In the genomic region with DNA sequence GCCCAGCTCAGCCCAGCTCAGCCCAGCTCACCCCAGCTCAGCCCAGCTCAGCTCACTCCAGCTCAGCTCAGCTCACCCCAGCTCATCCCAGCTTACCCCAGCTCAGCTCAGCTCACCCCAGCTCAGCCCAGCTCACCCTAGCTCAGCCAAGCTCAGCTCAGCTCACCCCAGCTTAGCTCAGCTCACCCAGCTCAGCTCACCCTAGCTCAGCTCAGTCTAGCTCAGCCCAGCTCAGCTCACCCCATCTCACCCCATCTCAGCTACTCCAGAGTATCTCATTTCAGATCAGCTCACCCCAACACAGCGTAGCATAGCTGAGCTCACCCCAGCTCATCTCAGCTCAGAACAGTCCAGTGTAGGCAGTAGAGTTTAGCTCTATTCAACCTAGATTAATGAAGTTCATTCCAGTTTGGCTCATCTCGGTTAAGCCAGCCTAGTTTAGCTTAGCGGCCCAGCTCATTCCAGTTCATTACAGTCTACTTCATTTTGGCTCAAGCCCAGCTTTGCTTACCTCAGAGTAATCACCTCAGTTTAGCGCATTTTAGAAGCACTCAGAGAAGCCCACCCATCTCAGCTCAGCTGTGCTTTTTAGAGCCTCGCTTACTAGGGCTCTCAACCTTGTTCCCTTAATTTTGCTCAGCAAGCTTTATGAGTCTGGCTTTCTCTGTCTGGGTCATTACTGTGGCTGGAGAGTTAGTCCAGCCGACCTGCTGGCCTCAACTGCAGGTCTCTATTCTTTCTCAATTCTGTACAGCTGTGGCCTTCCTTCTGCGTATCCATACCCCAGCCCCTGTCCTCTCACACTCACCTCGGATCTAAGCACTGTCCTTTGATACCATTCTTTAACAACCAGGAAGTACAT, we compare ENCODE assay signal across 12 mouse cellular contexts.
DNase-seq lines count a peak whose midpoint lies in the region; ATAC-seq lines count a peak whose summit lies in the region.
"Had no signal": no experiment of that assay in that cellular context is flagged by ENCODE, and none has a peak within 500 bp of the region (broad histone marks: within the 10 kb centered on the region; RNA-seq: fewer than 3 reads in every experiment).

No protein-coding gene starts in this region.

- no peak overlapping the region for H3K4me3 ChIP-seq in embryonic facial prominence, embryonic 13.5 days
- H3K4me3 ChIP-seq in embryonic facial prominence, embryonic 10.5 days, result no peak overlapping the region
- H3K4me3 ChIP-seq: liver, embryonic 15.5 days; midbrain, embryonic 13.5 days had no signal

- 0 out of 2 replicates have a peak, but pooled peaks have one; percentile 56 for ATAC-seq in embryonic facial prominence, embryonic 13.5 days (ENCODE audit: insufficient number of reproducible peaks, insufficient read depth, low FRiP score, low TSS enrichment, low read depth)
- 0 out of 2 replicates have a peak, but pooled peaks have one; percentile 29 for ATAC-seq in erythroblast, adult 5-6 weeks (replicated peaks; ENCODE audit: low FRiP score, poor library complexity, severe bottlenecking)
- ATAC-seq: midbrain, embryonic 13.5 days had no signal

- H3K4me1 ChIP-seq in embryonic facial prominence, embryonic 13.5 days, result no peaks in the 10 kb centered on the region
- no peaks in the 10 kb centered on the region for H3K4me1 ChIP-seq in embryonic facial prominence, embryonic 10.5 days
- H3K4me1 ChIP-seq: liver, embryonic 15.5 days; midbrain, embryonic 13.5 days had no signal

- no peaks in the 10 kb centered on the region for H3K36me3 ChIP-seq in embryonic facial prominence, embryonic 13.5 days
- no peaks in the 10 kb centered on the region for H3K36me3 ChIP-seq in embryonic facial prominence, embryonic 10.5 days (replicated peaks)
- H3K36me3 ChIP-seq: liver, embryonic 15.5 days; midbrain, embryonic 13.5 days had no signal

- H3K9me3 ChIP-seq in embryonic facial prominence, embryonic 13.5 days, result peaks cover 6% of the 10 kb centered on the region; the same call in 1 of the 2 replicates
- peaks cover 5% of the 10 kb centered on the region; the same call in 1 of the 2 replicates for H3K9me3 ChIP-seq in embryonic facial prominence, embryonic 10.5 days
- H3K9me3 ChIP-seq: liver, embryonic 15.5 days had no signal

- DNase-seq in embryonic facial prominence, embryonic 10.5 days (ENCODE audit: low spot score), result no peak
- peak; percentile 35 to 52 for DNase-seq in B cell, adult 2 months
- DNase-seq in natural killer cell, adult 2 months (ENCODE audit: low spot score in 2 of 2), result peak; percentile 29
- no peak for DNase-seq in left cerebral cortex, postnatal 4 days
- no peak for DNase-seq in yolk sac, embryonic 10.5 days (ENCODE audit: low spot score)
- no peak for DNase-seq in cerebellum, adult 9-11 months
- DNase-seq: cerebellum, adult 2 months; kidney, adult 8-10 months had no signal

- intact Hi-C loops in left cerebral cortex, postnatal 4 days (cut with DNase I), result no loop called here

- WGBS in embryonic facial prominence, embryonic 13.5 days, result 81% methylated on average over 8 of the region's 8 CpGs
- WGBS in embryonic facial prominence, embryonic 10.5 days, result 86% methylated on average over 8 of the region's 8 CpGs

- no peak overlapping the region for H3K9ac ChIP-seq in embryonic facial prominence, embryonic 13.5 days
- H3K9ac ChIP-seq: liver, embryonic 15.5 days; midbrain, embryonic 13.5 days had no signal

- H3K27ac ChIP-seq in embryonic facial prominence, embryonic 13.5 days, result no peak overlapping the region
- no peak overlapping the region for H3K27ac ChIP-seq in embryonic facial prominence, embryonic 10.5 days (replicated peaks)
- H3K27ac ChIP-seq: liver, embryonic 15.5 days; midbrain, embryonic 13.5 days had no signal

- no peak overlapping the region for H3K4me2 ChIP-seq in embryonic facial prominence, embryonic 13.5 days
- H3K4me2 ChIP-seq: liver, embryonic 15.5 days; midbrain, embryonic 13.5 days had no signal

- no peaks in the 10 kb centered on the region for H3K27me3 ChIP-seq in embryonic facial prominence, embryonic 13.5 days
- H3K27me3 ChIP-seq in embryonic facial prominence, embryonic 10.5 days (replicated peaks; ENCODE audit: low read depth, poor library complexity, severe bottlenecking), result no peaks in the 10 kb centered on the region
- H3K27me3 ChIP-seq: liver, embryonic 15.5 days; midbrain, embryonic 13.5 days had no signal

Comparison
In these comparisons a context has a peak if more than half of its experiments do, and no peak if none do; other contexts are left out.
1. DNase-seq: peak in B cell, adult 2 months (2 of 2) and natural killer cell, adult 2 months (2 of 2); none in embryonic facial prominence, embryonic 10.5 days (single experiment), left cerebral cortex, postnatal 4 days (single experiment), yolk sac, embryonic 10.5 days (single experiment) and cerebellum, adult 9-11 months (single experiment).